Mouse (Mus musculus) heart, embryonic 14.5 days (tissue): Measurements from ENCODE around the gene Mtf1. TPM values are rescaled to one million over a fixed set of nuclear protein-coding genes. Genes with fewer than 3 reads are reported as not detected.

Experiments used
- polyA plus RNA-seq: library from polyadenylated mRNA; unstranded; fragments of >200 nt; fragmentation: Nextera tagmentation; extraction: Ambion mirVana; gene quantifications from 2 replicates; pipeline ENCODE4 v1.2.1, GENCODE M21; 2014

The Mtf1 gene
- polyA plus RNA-seq, 1 experiment from 2014 or later: 11.4 TPM

Other genes with a start within 250 kb of the Mtf1 start
- gene 3100002H09Rik, start 191.3 kb upstream of the Mtf1 start, polyA plus RNA-seq: not detected in 2 replicates
- 0.19 and 0.20 TPM in 2 replicates for gene Pou3f1, start 145.3 kb upstream of the Mtf1 start, polyA plus RNA-seq
- 38.8 and 42.5 TPM in 2 replicates for gene Utp11, start 108.5 kb upstream of the Mtf1 start, polyA plus RNA-seq
- 6.8 and 7.0 TPM in 2 replicates for gene Fhl3, start 101.4 kb upstream of the Mtf1 start, polyA plus RNA-seq
- gene Sf3a3, start 87.3 kb upstream of the Mtf1 start, polyA plus RNA-seq: 73.4 and 73.5 TPM in 2 replicates
- gene Inpp5b, start 60.3 kb upstream of the Mtf1 start, polyA plus RNA-seq: 17.3 and 18.6 TPM in 2 replicates
- gene Yrdc, start 48.6 kb downstream of the Mtf1 start, polyA plus RNA-seq: 23.1 and 28.1 TPM in 2 replicates
- 48.8 and 56.9 TPM in 2 replicates for gene 1110065P20Rik, start 49.1 kb downstream of the Mtf1 start, polyA plus RNA-seq
- 0.14 and 0.16 TPM in 2 replicates for gene Maneal, start 60.1 kb downstream of the Mtf1 start, polyA plus RNA-seq
- not detected in 2 replicates for gene Epha10, start 78.8 kb downstream of the Mtf1 start, polyA plus RNA-seq
- 3.2 and 4.3 TPM in 2 replicates for gene 9930104L06Rik, start 134.9 kb downstream of the Mtf1 start, polyA plus RNA-seq
- 95.1 and 98.7 TPM in 2 replicates for gene Cdca8, start 137.2 kb downstream of the Mtf1 start, polyA plus RNA-seq
- 8.3 and 9.5 TPM in 2 replicates for gene Rspo1, start 184.3 kb downstream of the Mtf1 start, polyA plus RNA-seq
- 53.2 and 58.5 TPM in 2 replicates for gene Gnl2, start 214.5 kb downstream of the Mtf1 start, polyA plus RNA-seq